Mouse (Mus musculus) G1E (cell line): ENCODE measurements around the gene Rpusd1. TPM values are rescaled to one million over a fixed set of nuclear protein-coding genes. Genes with fewer than 3 reads are reported as not detected.

ENCODE experiments used
- ATAC-seq: 2 replicates; pipeline ENCODE4 v1.8.0; 2016; ENCODE audit warnings: mild to moderate bottlenecking; ENCODE audit not compliant: insufficient number of reproducible peaks, poor library complexity, low FRiP score, severe bottlenecking; ENCODE audit errors: extremely low read depth
- DNase-seq: peaks from one replicate; pipeline ENCODE4 v3.0.0; 2012; ENCODE audit warnings: low spot score
- H3K27me3 ChIP-seq: 2 replicates; pipeline ENCODE4 v1.6.1; 2012; ENCODE audit warnings: mild to moderate bottlenecking, low read length, inconsistent platforms; ENCODE audit not compliant: insufficient read depth
- H3K36me3 ChIP-seq: replicated peaks from 2 replicates; pipeline ENCODE3; 2012; ENCODE audit warnings: mild to moderate bottlenecking, inconsistent platforms
- H3K4me1 ChIP-seq: 2 replicates; pipeline ENCODE4 v1.6.1; 2012; ENCODE audit warnings: low read depth, low read length, inconsistent platforms, mixed read lengths; ENCODE audit not compliant: insufficient read depth
- H3K4me3 ChIP-seq: 2 replicates; pipeline ENCODE4 v1.5.1; 2012; ENCODE audit warnings: low read depth, mild to moderate bottlenecking, inconsistent platforms, low read length, moderate library complexity, mixed read lengths
- H3K9me3 ChIP-seq: replicated peaks from 2 replicates; pipeline ENCODE4 v1.6.1; 2012; ENCODE audit warnings: inconsistent platforms
- CTCF ChIP-seq: IDR thresholded peaks from 2 replicates; pipeline ENCODE4 v1.5.1; 2012; ENCODE audit warnings: low read depth, low read length, inconsistent platforms, mixed read lengths
- GATA1 ChIP-seq: IDR thresholded peaks from 2 replicates; pipeline ENCODE4 v1.6.1; 2012; ENCODE audit warnings: borderline replicate concordance, low read length, inconsistent platforms, mixed read lengths
- GATA2 ChIP-seq: IDR thresholded peaks from 2 replicates; pipeline ENCODE4 v1.6.1; 2012; ENCODE audit warnings: low read depth, low read length, inconsistent platforms, borderline replicate concordance
- POLR2AphosphoS5 ChIP-seq: IDR thresholded peaks from 2 replicates; pipeline ENCODE4 v1.6.1; 2012; ENCODE audit warnings: low read depth, low read length, inconsistent platforms; ENCODE audit not compliant: insufficient replicate concordance
- TAL1 ChIP-seq: conservative IDR thresholded peaks from 2 replicates; pipeline ENCODE4 v1.6.1; 2012; ENCODE audit warnings: low read depth, low read length, inconsistent platforms, mixed read lengths
- polyA plus RNA-seq: library from polyadenylated mRNA; stranded (reverse); fragments of >175 nt; gene quantifications from 2 replicates; pipeline ENCODE4 v1.2.3, GENCODE M21; 2012
- total RNA-seq, 2 experiments: library from RNA; stranded (forward) in 1 of 2; stranded (reverse) in 1 of 2; fragments of 200-1000 nt in 1 of 2; fragments of >200 nt in 1 of 2; fragmentation: Nextera tagmentation in 1 of 2; gene quantifications; 2 replicates each; pipeline ENCODE4 v1.2.3; 2014 to 2017

The Rpusd1 gene
- total and polyA plus RNA-seq, 3 experiments: 3.6 to 28.2 (median 7.5) TPM

DNA sequence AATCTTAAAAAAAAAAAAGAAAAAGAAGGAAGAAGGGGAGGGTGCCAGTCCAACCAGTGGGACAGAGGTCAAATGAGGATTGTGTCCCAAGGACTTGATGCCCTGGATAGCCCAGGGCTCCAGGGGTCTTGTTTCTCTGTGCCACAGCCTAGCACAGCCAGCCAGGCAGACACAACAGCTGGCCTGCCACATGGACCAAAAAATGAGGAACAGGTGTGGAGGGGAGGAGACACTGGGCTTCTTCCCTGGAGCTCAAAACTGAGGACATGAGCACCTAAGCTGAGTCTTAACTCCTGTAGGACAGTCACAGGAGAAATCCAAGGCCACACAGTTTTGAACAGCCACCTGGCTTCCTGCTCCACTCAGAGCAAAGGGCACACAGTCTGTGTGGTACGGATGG lies 31.2 kb upstream of the Rpusd1 start:
- no peaks in the 10 kb centered on the region for H3K36me3 ChIP-seq
- H3K4me3 ChIP-seq: no peak overlapping the region
- no peaks in the 10 kb centered on the region for H3K9me3 ChIP-seq
- DNase-seq (no peak), ATAC-seq (no peak)
- H3K4me1 ChIP-seq: no peaks in the 10 kb centered on the region
- TF ChIP-seq GATA1: no peak
- TF ChIP-seq POLR2AphosphoS5: no peak
- TF ChIP-seq TAL1: no peak
- no peak for TF ChIP-seq CTCF
- peaks cover 7% of the 10 kb centered on the region; the same call in 1 of the 2 replicates for H3K27me3 ChIP-seq

DNA sequence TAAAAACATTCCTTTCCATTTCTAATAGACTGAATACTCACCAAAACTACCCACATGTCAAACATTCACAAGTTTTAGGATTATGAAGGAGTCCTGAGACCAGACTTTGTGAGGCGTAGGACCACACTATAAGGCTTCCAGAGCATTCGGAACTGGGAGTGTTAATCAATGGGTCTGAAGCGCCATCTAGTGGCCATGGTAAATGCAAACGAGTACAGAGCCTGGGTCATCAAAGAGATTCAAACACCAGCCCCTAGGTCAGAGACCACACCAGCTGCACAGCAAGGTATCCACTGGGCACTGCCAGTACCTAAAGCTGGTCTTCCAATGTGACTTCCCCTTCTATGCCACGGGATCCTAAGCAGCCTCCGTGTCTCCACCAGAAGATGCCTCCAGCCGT lies 29.0 kb upstream of the Rpusd1 start:
- Histone ChIP-seq H3K27me3 (peaks cover 15% of the 10 kb centered on the region; the same call in 1 of the 2 replicates), H3K36me3 (no peaks in the 10 kb centered on the region), H3K9me3 (no peaks in the 10 kb centered on the region), H3K4me1 (no peaks in the 10 kb centered on the region), H3K4me3 (no peak overlapping the region)
- peak; percentile 63 for DNase-seq
- TF ChIP-seq CTCF: peak; percentile 53
- no peak for TF ChIP-seq GATA1
- ATAC-seq: no peak

DNA sequence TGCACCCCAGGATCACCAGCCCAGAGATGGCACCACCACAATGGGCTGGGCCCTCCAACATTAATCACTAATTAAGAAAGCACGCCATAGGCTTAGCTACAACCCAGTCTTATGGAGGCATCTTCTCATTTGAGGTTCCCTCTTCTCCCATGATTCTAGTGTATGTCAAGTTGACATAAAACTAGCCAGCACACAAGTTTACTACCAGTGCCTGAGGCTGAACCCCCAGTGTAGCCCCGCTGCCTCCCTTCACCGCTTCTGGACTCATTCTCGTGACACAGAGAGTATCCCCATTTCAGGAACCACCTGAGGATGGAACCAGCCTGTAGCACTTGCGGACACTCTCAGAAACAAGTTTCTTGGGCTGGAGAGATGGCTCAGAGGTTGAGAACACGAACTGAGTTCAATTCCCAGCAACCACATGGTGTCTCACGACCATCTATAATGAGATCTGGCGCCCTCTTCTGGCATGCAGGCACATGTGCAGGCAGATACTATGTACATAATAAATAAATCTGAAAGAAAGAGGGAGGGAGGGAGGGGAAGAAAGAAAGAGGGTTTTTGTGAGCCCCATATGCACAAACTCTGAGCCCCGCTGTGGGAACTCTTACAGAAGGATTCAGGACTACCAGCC lies 26.5 kb upstream of the Rpusd1 start:
- Histone ChIP-seq H3K36me3 (no peaks in the 10 kb centered on the region), H3K9me3 (no peaks in the 10 kb centered on the region), H3K4me3 (no peak overlapping the region), H3K4me1 (no peaks in the 10 kb centered on the region), H3K27me3 (peaks cover 13% of the 10 kb centered on the region; the same call in 1 of the 2 replicates)
- DNase-seq: no peak
- ATAC-seq: no peak
- TF ChIP-seq GATA1 (no peak), CTCF (0 out of 2 replicates have a peak, but pooled peaks have one; percentile 28), POLR2AphosphoS5 (no peak), GATA2 (no peak)

DNA sequence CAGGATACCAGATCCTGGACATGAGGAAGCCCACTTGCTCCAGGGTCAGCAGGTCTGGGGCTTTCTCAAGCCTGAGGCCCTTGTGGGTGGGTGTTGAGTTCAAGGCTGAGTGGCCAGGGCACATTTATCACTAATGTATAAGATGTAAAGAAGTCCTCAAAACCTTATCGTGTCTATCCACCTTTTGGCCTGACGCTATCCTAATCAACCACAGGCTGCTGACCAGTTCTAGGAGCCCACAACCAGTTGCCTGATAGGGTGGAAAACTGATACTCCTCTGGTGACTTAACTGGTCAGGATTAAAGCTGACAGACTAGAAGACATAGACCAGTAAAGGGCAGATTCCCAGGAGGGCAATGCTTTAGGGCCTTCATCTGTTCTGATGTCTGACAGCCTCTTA lies 17.5 kb upstream of the Rpusd1 start:
- Histone ChIP-seq H3K36me3 (no peaks in the 10 kb centered on the region), H3K4me3 (no peak overlapping the region), H3K9me3 (no peaks in the 10 kb centered on the region), H3K4me1 (no peaks in the 10 kb centered on the region), H3K27me3 (peaks cover 21% of the 10 kb centered on the region)
- DNase-seq (no peak), ATAC-seq (no peak)
- TF ChIP-seq POLR2AphosphoS5: no peak
- no peak for TF ChIP-seq TAL1
- no peak for TF ChIP-seq CTCF
- no peak for TF ChIP-seq GATA2
- TF ChIP-seq GATA1: no peak

DNA sequence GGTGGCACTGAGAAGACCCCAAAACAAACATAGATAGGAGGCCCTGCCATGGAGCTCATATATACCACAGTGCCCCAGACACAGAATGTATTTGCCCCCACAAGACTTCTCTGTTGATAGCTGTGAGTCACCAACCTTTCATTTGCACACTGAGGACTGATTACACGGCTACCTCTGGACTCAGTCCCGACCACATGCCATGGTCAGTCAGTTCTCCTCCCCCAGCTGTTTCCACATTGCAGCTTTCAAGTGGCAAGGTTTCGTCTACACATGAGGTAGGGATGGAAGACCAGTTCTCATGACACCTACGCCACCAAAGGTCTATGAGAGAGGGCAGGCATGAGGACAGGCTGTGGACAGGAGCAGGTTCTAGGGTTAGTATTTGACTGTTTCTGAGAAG lies 16.3 kb upstream of the Rpusd1 start:
- DNase-seq: no peak
- H3K9me3 ChIP-seq: no peaks in the 10 kb centered on the region
- ATAC-seq: no peak
- H3K36me3 ChIP-seq: no peaks in the 10 kb centered on the region
- H3K4me3 ChIP-seq: no peak overlapping the region
- TF ChIP-seq TAL1: no peak
- no peak for TF ChIP-seq POLR2AphosphoS5
- no peak for TF ChIP-seq GATA1
- no peak for TF ChIP-seq CTCF
- peaks cover 2% of the 10 kb centered on the region; the same call in 1 of the 2 replicates for H3K4me1 ChIP-seq
- H3K27me3 ChIP-seq: peaks cover 30% of the 10 kb centered on the region

DNA sequence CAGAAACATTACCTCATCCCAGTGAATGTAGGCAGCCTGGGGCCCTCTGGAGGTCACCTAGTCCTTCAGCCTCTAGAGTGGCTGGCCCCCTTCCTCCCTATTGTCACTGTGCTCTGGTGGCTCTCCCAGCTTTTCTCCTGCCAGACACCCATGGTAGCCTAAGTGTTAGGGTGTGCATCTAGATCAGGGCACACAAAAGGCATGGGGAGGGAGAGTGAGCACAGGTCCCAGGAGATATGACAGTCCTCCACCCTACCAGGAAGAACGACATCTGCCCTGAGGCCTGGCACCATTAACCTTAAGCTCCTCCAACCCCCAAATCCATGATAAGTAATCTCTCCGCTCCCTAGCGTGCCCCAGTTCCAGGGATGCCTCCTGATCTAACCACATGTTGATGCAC lies 11.8 kb upstream of the Rpusd1 start:
- Histone ChIP-seq H3K9me3 (no peaks in the 10 kb centered on the region), H3K27me3 (peaks cover 37% of the 10 kb centered on the region), H3K4me1 (peaks cover 4% of the 10 kb centered on the region; the same call in 1 of the 2 replicates), H3K4me3 (no peak overlapping the region), H3K36me3 (peaks cover 32% of the 10 kb centered on the region)
- DNase-seq: no peak
- no peak for TF ChIP-seq GATA2
- no peak for TF ChIP-seq TAL1
- TF ChIP-seq POLR2AphosphoS5: no peak
- TF ChIP-seq GATA1: no peak
- no peak for TF ChIP-seq CTCF
- ATAC-seq: no peak

DNA sequence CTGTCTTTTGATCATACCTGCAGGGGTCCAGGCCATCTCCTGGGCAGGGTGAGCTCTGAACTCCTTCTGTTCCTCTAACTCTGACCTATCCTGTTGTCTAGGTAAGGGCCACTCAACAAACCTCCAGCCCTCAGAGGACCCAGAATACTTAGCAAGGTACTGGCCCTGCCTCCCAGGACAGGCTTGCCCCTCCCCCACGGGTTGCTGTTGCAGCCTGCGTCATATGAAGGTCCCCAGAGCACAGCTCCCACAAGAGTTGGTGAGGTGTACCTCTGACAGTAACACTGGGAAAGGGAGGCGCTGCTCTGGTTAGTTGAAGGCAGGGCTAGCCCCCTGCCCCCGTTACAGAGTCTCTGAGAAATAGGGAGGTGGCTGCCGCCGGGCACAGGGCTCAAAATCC lies 11.3 kb upstream of the Rpusd1 start:
- TF ChIP-seq GATA1 (no peak), GATA2 (no peak), TAL1 (no peak), CTCF (no peak), POLR2AphosphoS5 (no peak)
- Histone ChIP-seq H3K4me3 (no peak overlapping the region), H3K36me3 (peaks cover 37% of the 10 kb centered on the region), H3K9me3 (no peaks in the 10 kb centered on the region), H3K4me1 (peaks cover 4% of the 10 kb centered on the region; the same call in 1 of the 2 replicates), H3K27me3 (peaks cover 37% of the 10 kb centered on the region)
- no peak for ATAC-seq
- no peak for DNase-seq
